Mouse (Mus musculus) lung, adult 2 months (tissue): ENCODE data around the gene 1700012B07Rik. TPM values are rescaled to one million over a fixed set of nuclear protein-coding genes. Genes with fewer than 3 reads are reported as not detected.

Experiments used
- DNase-seq: peaks from one replicate; pipeline ENCODE4 v3.0.0; 2022
- H3K4me1 ChIP-seq: fragments of 200-500 bp; 2 replicates; pipeline ENCODE4 v1.6.1; 2011; ENCODE audit warnings: low read length; ENCODE audit not compliant: control insufficient read depth, insufficient read depth
- H3K4me3 ChIP-seq: fragments of 200-500 bp; replicated peaks from 2 replicates; pipeline ENCODE3; 2011; ENCODE audit warnings: low read depth, mild to moderate bottlenecking, control low read depth, low read length; ENCODE audit errors: extremely low read depth
- CTCF ChIP-seq: fragments of 200-500 bp; IDR thresholded peaks from 2 replicates; pipeline ENCODE4 v1.5.1; 2011; ENCODE audit warnings: mild to moderate bottlenecking, low read length, control low read depth; ENCODE audit not compliant: insufficient read depth
- POLR2A ChIP-seq: fragments of 200-500 bp; IDR thresholded peaks from 2 replicates; pipeline ENCODE4 v1.6.1; 2011; ENCODE audit warnings: low read depth, mild to moderate bottlenecking, control low read depth, low read length, borderline replicate concordance; ENCODE audit errors: extremely low read depth
- WGBS: fragments of 180-500 bp; shearing (Covaris S2); methylation state at CpG from one replicate; pipeline ENCODE4 v1.1.7; 2018; 5-methylcytosine and 5-hydroxymethylcytosine counted together
- polyA plus RNA-seq: library from polyadenylated mRNA; depleted of rRNA; stranded (reverse); fragments of >200 nt; gene quantifications from 2 replicates; pipeline ENCODE4 v1.2.3, GENCODE M21; 2012

The 1700012B07Rik gene
- polyA plus RNA-seq, 1 experiment, result 0.12 TPM

DNA sequence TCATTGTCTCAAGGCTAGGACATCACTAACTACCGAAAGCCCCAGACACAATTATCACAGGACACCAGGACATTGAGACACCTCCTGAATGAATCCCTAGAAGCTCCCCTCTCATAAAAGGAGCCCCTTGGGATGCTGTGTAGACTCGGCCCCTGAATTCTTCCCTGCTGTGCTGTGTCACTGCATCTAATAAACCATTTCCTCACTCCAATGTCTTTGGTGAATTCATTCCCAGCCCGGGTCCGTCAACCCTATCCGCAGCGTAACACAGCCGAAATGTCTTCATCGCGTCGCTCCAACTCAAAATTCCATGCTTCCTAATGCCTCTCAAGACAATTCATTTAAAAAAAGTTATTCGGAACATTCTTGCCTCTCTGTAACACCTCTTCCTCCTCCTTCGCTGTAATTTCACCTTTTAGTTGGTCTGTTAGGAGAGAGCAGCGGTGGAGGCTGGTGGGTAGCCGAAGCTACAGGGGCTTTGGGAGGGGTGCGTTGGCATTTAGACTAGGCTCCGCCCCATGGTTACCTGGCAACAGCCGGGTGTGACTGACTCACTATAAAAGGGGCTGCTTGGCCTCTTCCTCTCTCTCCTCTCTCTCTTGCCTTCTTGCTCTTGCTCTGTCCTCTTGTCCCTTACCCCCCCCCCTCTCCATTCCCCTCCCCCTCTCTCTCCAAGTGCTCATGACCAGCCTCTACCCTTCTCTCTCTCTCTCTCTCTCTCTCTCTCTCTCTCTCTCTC, 25.6 kb upstream of the 1700012B07Rik start:
- Histone ChIP-seq H3K4me1 (no peaks in the 10 kb centered on the region), H3K4me3 (no peak overlapping the region)
- DNase-seq, result no peak
- TF ChIP-seq POLR2A (no peak), CTCF (no peak)
- WGBS, result 73% methylated on average over 17 of the region's 17 CpGs

DNA sequence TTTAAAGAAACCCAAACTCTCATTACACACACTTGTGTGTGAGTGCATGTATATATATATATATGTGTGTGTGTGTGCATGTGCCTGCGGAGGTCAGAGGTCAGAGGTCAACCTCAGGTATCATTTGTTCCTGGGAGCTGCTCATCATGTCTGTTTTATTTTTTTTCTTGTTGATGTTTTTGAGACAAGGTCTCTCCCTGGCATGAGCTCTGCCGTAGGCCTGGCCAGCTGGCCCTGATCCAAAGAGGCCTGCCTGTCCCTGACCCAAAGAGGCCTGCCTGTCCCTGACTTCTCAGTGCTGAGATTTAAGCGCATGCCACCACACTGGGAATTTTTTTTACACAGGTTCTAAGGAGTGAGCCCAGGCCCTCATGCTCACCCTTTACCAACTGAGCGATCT, 24.1 kb upstream of the 1700012B07Rik start:
- TF ChIP-seq POLR2A (no peak), CTCF (no peak)
- DNase-seq, result no peak
- Histone ChIP-seq H3K4me3 (no peak overlapping the region), H3K4me1 (no peaks in the 10 kb centered on the region)
- 67% methylated on average over 4 of the region's 4 CpGs for WGBS

- Histone ChIP-seq H3K4me1 (peaks cover 4% of the 10 kb centered on the region), H3K4me3 (no peak overlapping the region)
- TF ChIP-seq CTCF (no peak), POLR2A (no peak)
- DNase-seq, result no peak
- 39% methylated on average over 7 of the region's 7 CpGs for WGBS
Observed at GRCm38 (mm10) chr11:109846343-109846742, 18.5 kb upstream of the 1700012B07Rik start.

DNA sequence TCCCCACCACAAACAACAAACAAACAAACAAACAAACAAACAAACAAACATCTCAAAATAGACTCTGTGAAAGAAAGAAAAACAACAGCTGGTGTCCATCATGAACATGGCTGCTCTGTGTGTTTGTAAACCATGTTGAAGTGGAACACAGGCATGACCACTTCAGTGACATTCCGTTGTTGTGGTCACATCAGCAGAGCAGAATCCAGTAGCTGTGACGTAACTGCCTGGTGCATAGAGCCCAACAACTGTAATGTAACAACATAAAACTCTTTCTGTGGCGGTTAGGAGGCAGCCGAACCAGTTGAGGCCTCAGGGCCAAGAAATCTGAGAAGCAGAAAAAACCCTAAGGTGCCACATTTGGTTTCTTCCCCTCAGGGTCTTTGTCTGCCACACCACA, 17.8 kb upstream of the 1700012B07Rik start:
- TF ChIP-seq CTCF (no peak), POLR2A (no peak)
- WGBS, result 51% methylated on average over 4 of the region's 4 CpGs
- Histone ChIP-seq H3K4me1 (peaks cover 4% of the 10 kb centered on the region), H3K4me3 (no peak overlapping the region)
- DNase-seq, result no peak

DNA sequence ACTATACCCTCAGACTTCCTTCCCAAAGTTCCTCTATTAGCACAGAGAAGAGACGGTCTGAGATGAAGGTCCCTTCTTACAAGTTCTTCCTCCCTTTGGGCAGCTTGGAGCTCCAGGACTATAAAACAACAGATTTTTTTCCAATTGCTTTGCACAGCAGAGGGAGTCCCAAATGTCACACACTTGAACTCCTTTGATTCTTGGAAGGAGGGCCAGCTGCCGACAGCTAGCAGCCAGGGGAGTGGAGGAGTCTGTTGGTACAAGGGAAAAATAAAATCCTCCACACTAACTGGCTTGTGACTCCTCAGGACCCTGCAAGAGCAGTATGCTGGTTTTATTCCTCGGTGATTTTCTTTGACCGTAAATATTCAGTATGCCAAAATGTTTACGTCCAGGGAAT, 16.6 kb upstream of the 1700012B07Rik start:
- H3K4me1 ChIP-seq, result peaks cover 4% of the 10 kb centered on the region
- 63% methylated on average over 5 of the region's 5 CpGs for WGBS
- no peak for DNase-seq
- TF ChIP-seq CTCF, result no peak
- no peak for TF ChIP-seq POLR2A
- H3K4me3 ChIP-seq, result no peak overlapping the region

- WGBS, result 48% methylated on average over 5 of the region's 5 CpGs
- TF ChIP-seq CTCF, result no peak
- TF ChIP-seq POLR2A, result no peak
- no peak for DNase-seq
- no peaks in the 10 kb centered on the region for H3K4me1 ChIP-seq
- H3K4me3 ChIP-seq, result no peak overlapping the region
Observed at GRCm38 (mm10) chr11:109830368-109830767, 2.5 kb upstream of the 1700012B07Rik start.

GRCm38 (mm10) chr11:109822280-109822679, 5.6 kb downstream of the 1700012B07Rik start:
- WGBS, result 49% methylated on average over 6 of the region's 6 CpGs
- H3K4me1 ChIP-seq, result no peaks in the 10 kb centered on the region
- no peak for TF ChIP-seq POLR2A
- TF ChIP-seq CTCF, result no peak
- H3K4me3 ChIP-seq, result no peak overlapping the region
- DNase-seq, result no peak

DNA sequence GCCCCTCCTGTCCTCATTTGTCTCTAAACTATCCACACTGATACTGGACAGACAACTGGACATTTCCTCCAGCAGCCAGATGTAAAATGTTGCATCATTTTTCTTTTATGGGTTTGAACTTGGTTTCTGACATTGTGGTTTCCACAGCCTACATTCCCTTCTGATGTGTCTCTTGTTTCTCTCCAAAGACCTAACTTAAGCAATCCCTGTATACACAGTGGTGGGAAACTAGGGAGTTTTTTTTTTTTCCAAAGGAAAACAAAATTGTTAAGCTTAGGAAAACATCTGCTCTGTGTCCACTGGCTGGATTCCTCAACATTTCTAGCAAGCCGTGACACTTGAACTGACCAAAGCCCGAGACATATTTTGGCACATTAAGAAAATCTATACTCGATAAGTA, 10.4 kb downstream of the 1700012B07Rik start:
- no peak for DNase-seq
- Histone ChIP-seq H3K4me1 (no peaks in the 10 kb centered on the region), H3K4me3 (no peak overlapping the region)
- 62% methylated on average over 3 of the region's 3 CpGs for WGBS
- TF ChIP-seq POLR2A, result no peak
- no peak for TF ChIP-seq CTCF

DNA sequence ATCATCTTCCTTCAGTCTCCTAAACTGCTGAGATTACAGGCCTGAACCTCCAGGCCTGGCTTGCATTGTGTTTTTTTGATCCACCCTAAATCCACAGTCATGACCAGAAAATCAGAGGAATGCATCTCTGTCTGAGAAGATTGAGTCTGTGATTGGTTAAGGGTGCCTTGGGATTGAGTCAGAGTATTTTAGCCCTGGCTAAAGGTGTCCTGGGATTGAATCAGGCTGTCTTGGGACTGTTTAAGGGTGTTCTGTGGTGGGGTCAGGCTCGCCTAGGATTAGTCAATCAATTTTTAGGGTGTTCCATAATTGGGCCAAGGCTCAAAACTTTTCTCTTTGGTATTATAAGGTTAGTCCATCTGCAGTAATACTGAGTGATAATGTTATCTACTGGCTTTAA, 10.9 kb downstream of the 1700012B07Rik start:
- Histone ChIP-seq H3K4me1 (no peaks in the 10 kb centered on the region), H3K4me3 (no peak overlapping the region)
- peak; percentile 12 for DNase-seq
- no peak for TF ChIP-seq CTCF
- no peak for TF ChIP-seq POLR2A
- 60% methylated on average over 1 of the region's 1 CpGs for WGBS

GRCm38 (mm10) chr11:109811721-109812120, 16.1 kb downstream of the 1700012B07Rik start:
- Histone ChIP-seq H3K4me3 (no peak overlapping the region), H3K4me1 (no peaks in the 10 kb centered on the region; the same call in 1 of the 2 replicates)
- WGBS, result 38% methylated on average over 2 of the region's 2 CpGs
- TF ChIP-seq POLR2A (no peak), CTCF (no peak)
- DNase-seq, result no peak
